Mouse (Mus musculus): ENCODE measurements around the gene 1810055G02Rik.

The 1810055G02Rik gene

GRCm38 (mm10) chr19:3708078-3709012 lies at the start of gene 1810055G02Rik:
Gene 1810055G02Rik, plus strand, starts transcription at chr19:3708293.
- peak; percentile 87 to 93 for DNase-seq (ENCODE audit: low spot score in 2 of 2)

GRCm38 (mm10) chr19:3665510-3665909 lies 42.6 kb upstream of the 1810055G02Rik start:
- DNase-seq (ENCODE audit: low spot score in 2 of 2): no peak

DNA sequence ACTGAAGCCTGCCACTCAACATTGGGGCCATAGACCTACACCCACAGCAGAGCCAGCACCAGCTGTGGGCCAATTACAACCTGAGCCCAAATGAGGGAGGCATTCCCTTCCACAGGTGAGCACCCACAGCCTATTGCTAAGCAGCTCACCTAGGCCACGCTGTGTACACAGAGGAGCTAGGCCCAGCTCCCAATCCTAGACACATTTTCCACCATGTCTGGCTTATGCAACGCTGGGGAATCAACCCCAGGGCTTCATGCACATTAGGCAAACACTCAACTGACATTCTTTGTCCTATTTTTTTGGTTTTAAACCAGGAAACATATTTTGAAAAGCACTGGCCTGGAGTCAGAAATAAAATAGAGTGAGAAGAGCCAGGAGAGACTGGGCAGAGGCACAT lies 41.5 kb upstream of the 1810055G02Rik start:
- no peak for DNase-seq (ENCODE audit: low spot score in 2 of 2)

DNA sequence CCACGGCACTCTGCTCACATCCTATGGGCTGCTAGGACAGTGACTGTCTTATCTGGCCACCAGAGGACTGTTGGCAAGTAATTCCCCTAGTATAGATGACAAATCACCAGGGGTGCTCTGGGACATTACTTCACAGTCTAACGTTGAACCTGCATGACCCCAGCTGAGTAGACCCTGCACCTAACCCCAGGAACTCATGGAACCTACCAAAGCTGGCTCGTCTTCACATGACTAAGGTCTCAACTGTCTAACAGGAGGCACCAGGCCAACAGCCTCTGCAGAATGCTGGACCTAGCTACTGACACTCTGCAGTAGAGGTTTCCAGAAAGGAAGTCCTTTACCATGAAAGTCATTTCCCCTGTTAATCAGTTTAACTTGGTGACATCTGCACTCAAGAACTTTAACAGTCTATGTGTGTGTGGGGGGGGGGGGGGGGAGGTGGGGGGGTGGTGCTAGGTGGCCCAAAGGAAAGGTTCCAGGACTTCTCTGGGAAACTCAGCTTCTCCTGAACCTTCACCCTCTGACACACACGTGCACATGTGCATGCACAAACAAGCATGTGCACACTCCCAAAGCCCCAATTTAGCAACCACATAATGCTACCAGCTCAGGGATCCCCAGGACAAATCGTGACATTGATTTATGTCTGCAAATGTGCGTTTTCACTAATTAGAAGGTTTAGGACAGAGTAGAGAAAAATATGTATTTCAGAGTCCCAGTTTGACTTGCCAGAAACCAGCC lies 40.8 kb upstream of the 1810055G02Rik start:
- DNase-seq (ENCODE audit: low spot score in 2 of 2): no peak

- peak in 1 of 2 experiments; percentile 37 for DNase-seq (ENCODE audit: low spot score in 2 of 2)
Measured at GRCm38 (mm10) chr19:3667979-3668378, 40.1 kb upstream of the 1810055G02Rik start.

DNA sequence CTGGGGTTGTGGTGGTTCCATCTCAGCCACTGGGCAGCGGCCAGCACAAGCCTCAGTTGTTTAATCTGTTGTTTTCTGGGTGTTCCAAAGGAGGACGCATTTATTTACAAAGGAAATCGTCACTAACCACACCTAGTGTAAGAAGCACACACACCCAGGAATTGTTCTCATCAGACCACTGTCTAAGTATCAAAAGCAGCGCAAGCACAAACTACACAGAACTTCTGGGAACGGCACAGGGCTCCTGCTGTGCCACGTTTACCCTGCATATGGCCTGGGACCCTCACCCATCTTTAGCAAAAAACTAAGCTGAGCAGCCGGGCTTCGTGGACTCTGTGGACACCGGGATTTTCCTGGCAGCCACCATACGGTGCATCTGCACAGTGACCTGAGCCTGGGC lies 39.5 kb upstream of the 1810055G02Rik start:
- no peak for DNase-seq (ENCODE audit: low spot score in 2 of 2)

DNA sequence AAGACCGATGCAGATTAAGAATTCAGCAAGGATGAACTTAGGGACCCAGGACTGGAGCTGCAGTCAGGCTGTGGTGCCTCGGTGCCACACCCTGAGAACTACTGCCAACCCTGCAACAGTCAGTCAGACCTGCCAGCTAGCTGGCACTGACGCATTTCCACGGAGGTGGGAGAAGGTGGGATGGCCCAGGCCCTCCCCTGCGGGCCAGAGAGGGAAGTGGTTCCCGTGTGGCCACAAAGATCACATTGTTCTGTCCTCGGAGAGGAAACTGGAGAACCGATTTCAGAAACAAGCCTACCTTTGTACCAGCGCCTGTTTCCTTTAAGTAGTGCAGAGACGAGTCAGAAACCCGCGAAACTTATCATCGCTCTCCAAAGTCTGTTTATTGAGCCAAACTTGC lies 39.0 kb upstream of the 1810055G02Rik start:
- peak; percentile 34 to 37 for DNase-seq (ENCODE audit: low spot score in 2 of 2)

DNA sequence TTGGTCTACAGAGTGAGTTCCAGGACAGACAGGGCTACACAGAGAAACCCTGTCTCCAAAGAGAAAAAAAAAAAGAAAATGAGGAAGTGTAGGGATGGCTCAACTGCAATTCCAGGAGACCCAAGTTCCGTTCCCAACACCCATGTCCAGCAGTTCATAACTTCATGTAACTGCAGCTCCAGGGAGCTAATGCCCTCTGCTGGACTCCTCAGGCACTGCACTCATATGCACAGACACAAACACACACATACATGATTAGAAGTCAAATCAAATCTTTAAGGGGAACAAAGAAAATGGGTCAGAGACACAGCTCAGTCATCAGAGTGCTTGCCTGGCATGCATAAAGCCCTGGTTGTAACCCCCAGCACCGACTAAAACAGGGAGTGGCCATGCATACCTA lies 34.9 kb upstream of the 1810055G02Rik start:
- no peak for DNase-seq (ENCODE audit: low spot score in 2 of 2)

DNA sequence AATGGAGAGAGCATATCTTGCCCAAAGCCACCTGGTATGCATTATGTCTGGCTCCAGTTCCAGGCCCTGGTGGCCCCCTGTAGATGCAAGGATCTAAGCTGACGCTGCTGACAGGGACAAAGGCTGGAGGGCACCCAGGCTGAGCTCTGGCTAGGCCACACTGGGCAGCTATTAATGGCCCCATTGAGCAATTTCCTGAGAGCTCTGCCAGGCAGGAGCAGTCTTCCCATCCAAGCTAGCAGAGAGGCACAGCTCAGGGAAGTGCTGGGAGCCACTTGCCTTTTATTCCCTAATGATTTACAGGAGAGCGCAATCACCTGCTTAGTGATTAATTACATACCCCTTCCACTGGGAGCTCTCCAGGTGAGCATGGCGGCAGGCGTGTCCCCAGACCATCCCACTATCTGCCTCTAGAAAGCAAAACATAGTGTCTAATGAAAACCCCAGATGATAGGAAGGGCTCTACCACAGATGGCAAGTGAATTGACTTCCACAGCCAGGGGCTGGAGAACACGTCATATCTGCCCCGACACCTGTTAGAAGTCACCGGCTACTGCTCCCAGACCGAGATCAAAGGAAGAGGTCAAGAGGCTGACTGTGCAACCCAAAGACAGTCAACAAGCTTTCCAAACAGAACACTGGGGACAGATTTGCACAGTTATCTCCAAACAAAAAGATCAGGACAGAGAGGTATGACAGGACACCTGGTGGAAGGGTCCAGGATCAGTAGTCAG lies 33.8 kb upstream of the 1810055G02Rik start:
- no peak for DNase-seq (ENCODE audit: low spot score in 2 of 2)

DNA sequence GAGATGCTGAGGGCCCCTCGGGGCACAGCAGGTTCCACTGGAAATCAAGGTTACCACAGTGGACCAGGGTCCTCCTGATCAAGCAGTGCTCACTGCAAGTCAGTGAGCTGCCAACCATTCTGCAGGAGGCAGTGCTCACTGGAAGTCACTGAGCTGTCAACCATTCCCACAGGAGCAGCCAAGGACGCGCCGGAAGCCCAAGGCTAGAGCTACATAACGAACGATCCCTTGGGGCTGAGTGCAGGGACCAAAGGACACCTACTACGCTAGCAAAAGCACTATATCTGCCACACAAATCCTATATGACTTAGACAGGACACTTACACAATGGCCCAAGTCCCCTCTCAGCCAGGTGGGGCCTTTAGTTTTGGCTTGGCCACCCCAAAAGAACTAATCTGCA lies 27.4 kb upstream of the 1810055G02Rik start:
- no peak for DNase-seq (ENCODE audit: low spot score in 2 of 2)

DNA sequence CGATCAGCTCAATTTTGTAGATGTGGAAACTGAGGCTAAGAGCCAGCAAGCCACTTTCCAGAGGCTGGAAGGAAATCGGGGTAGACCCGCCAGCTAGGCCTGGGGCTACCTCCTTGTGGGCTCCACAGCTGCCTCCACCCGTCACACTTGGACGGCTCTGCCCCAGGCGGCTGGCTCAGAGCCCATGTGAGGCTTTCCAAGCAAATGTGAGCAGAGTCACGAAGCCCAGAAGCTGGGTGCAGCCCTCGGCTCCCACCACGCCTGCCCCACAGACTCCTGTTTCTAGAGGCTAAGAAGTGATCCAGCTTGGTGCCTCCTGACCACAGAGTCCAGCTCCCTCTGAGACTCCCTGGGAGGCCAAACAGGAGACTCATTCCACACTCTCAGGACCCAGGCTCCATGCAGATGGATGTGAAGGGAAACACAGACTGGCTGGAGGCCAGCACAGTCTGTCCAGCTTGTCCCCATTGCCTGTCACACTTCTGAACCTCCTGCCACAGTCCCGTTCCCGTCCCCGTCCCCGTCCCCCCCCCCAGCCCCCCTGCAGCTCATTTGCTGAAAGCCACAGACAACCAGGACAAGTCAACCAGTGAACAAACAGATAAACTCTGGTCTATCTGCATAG lies 26.7 kb upstream of the 1810055G02Rik start:
- DNase-seq (ENCODE audit: low spot score in 2 of 2): no peak

DNA sequence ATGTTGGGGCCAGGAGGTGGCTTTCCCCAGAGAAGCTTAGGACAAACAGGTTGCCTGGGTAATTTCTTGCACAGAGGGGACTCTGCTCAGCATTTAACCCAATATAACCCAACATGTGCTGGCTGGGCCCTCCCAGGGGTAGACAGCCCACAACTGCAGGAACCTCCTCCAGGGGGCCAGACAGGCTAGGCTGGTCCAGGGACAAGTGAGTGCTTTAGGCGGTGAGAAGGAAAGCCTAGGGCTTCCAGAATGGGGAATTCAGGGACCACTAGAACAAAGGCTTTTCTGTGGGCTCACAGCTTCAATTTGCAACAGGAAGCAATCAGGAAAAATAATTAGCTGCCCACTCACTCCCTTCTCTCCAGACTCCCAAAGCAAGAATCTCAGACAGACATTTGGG lies 23.7 kb upstream of the 1810055G02Rik start:
- DNase-seq (ENCODE audit: low spot score in 2 of 2): no peak

- no peak for DNase-seq (ENCODE audit: low spot score in 2 of 2)
Measured at GRCm38 (mm10) chr19:3684957-3685580, 23.0 kb upstream of the 1810055G02Rik start.

GRCm38 (mm10) chr19:3685611-3686214 lies 22.4 kb upstream of the 1810055G02Rik start:
- DNase-seq (ENCODE audit: low spot score in 2 of 2): no peak

- DNase-seq (ENCODE audit: low spot score in 2 of 2): no peak
Measured at GRCm38 (mm10) chr19:3686215-3686894, 21.7 kb upstream of the 1810055G02Rik start, which contains the start of gene Lrp5. Gene Lrp5, minus strand, starts transcription at chr19:3686564.

- DNase-seq (ENCODE audit: low spot score in 2 of 2): no peak
Measured at GRCm38 (mm10) chr19:3687676-3688171, 20.4 kb upstream of the 1810055G02Rik start.

DNA sequence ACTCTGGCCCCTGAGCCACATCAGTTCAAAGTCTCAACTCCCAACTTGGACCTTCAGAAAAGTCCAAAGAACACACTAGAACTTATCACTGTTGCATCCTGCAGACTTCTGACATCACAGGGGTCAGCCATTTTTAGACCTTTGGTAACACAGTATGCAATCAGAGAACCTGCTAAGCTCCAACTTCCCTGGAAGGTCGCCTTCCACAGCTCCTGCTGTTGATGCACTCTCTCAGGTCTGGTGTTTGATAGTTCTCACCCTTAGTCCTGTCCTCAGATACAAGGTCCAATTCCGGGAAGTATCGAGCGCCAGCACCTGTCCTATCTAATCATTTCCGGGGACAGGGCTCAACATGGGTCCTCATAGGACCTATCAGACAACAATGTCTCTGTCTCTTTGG lies 16.8 kb upstream of the 1810055G02Rik start:
- no peak for DNase-seq (ENCODE audit: low spot score in 2 of 2)

- no peak for DNase-seq (ENCODE audit: low spot score in 2 of 2)
Measured at GRCm38 (mm10) chr19:3692414-3693145, 15.5 kb upstream of the 1810055G02Rik start.

DNA sequence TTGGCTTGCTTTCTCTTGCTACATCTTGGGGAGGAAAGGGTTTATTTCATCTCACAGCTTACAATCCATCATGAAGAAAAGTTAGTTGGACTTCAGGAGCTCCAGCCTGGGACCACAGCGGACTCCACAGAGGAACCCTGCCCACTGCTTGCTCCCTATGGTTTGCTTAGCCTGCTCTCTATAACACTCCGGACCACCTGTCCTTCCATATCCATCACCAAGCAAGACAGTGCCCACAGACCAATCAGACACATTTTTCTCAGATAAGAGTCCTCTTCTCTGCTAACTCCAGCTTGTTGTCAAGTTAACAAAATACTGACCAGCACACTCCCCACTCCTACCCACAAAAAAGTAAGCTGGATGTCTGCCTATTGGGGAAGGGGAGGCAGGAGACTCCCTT lies 13.6 kb upstream of the 1810055G02Rik start:
- no peak for DNase-seq (ENCODE audit: low spot score in 2 of 2)

All from natural killer cell, adult 2 months (primary cell).